Mouse (Mus musculus) adrenal gland, adult (tissue): ENCODE measurements around the gene Lrpap1.

Source experiments
- DNase-seq, 2 experiments: peaks; one replicate each; pipeline ENCODE4 v3.0.0; 2022 to 2023; ENCODE audit warnings: low spot score in 1 of 2; ENCODE audit not compliant: inconsistent age in 2 of 2

The Lrpap1 gene

GRCm38 (mm10) chr5:35129208-35129607 is 23.6 kb upstream of the Lrpap1 start:
- no peak for DNase-seq

GRCm38 (mm10) chr5:35120024-35120423 is 14.5 kb upstream of the Lrpap1 start:
- no peak for DNase-seq

DNA sequence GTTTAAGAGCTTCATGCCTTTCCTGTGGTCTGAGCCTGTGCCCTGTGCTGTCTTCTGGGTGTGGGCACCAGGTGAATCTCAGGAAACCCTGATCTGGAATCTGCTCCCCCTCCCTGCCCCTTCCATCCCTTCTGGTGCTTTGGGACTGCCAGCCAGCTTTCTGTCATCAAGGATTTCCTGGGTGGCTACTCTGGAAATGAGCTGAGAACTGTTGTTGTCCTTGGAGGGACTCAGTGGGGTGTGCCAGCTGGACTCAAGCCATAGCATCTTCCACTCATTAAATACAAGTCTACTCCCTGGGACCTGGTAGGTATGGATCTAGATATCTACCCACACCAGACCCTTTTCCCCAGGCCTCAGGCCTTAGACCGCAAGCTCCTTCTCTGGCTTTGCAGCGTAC is 12.9 kb upstream of the Lrpap1 start:
- DNase-seq, result peak; percentile 39 to 75

GRCm38 (mm10) chr5:35117633-35118032 is 12.1 kb upstream of the Lrpap1 start:
- no peak for DNase-seq

- DNase-seq, result no peak
Measured at GRCm38 (mm10) chr5:35116002-35116401, 10.4 kb upstream of the Lrpap1 start.

DNA sequence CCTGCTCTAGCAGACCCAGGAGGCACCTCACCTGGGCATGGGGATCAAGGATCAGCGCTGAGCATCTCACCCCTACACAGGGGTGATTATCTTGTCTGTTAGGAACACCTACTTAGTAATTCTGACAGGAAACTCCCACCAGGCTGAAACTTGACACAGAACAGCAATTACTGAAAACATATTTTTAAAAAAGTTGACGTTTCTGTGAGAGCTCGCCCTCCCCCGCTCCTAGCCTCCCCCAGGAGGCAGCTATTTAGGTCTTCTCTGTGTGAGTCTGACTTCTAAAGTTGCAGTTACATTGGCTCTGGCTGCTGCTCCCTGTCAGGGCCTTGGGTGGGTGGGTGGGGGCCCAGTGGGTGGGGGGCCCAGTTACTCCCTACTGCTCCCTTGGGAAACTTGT is 6.9 kb upstream of the Lrpap1 start:
- DNase-seq, result no peak

- DNase-seq, result no peak
Measured at GRCm38 (mm10) chr5:35105922-35106298, 344 bp upstream of the Lrpap1 start.

- no peak for DNase-seq
Measured at GRCm38 (mm10) chr5:35104183-35104959, 1.2 kb downstream of the Lrpap1 start.

- no peak for DNase-seq
Measured at GRCm38 (mm10) chr5:35103528-35103927, 2.0 kb downstream of the Lrpap1 start.

DNA sequence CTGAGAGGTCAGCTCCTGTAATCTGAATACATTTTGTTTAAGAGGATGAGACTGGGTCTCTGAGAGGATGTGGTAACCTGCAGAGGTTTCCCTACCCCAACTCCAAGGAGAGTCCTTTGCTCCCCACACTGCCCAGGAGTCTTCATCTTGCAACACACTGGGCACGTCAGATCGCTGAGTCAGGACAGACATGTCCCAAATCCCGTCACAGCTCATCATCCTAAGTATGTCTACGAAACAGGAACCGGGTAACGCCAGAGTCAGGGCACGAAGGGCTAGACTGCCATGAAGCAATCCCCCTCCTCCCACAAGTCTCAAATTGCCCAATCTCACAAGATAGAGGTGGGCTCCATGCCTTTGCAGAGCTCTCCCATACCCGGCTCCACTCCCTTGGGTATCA is 2.5 kb downstream of the Lrpap1 start:
- DNase-seq, result no peak

- DNase-seq, result no peak
Measured at GRCm38 (mm10) chr5:35091636-35092035, 13.9 kb downstream of the Lrpap1 start.

DNA sequence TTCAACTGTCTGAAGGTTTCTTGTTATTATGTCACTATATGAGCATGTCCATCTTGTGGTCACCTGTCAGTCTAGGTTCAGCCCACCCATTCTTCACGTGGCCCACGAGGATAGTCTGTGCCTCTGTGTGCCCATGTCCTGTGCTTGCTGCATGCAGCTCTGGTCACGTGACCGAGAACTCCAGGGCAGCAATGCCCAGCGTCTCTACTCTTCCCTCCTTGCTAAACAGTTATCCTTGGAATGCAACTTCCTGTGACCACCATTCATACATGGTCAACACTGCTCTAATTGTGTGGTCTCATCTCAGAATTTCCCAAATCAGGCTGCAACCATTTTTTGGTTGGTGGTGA is 16.0 kb downstream of the Lrpap1 start:
- no peak for DNase-seq

DNA sequence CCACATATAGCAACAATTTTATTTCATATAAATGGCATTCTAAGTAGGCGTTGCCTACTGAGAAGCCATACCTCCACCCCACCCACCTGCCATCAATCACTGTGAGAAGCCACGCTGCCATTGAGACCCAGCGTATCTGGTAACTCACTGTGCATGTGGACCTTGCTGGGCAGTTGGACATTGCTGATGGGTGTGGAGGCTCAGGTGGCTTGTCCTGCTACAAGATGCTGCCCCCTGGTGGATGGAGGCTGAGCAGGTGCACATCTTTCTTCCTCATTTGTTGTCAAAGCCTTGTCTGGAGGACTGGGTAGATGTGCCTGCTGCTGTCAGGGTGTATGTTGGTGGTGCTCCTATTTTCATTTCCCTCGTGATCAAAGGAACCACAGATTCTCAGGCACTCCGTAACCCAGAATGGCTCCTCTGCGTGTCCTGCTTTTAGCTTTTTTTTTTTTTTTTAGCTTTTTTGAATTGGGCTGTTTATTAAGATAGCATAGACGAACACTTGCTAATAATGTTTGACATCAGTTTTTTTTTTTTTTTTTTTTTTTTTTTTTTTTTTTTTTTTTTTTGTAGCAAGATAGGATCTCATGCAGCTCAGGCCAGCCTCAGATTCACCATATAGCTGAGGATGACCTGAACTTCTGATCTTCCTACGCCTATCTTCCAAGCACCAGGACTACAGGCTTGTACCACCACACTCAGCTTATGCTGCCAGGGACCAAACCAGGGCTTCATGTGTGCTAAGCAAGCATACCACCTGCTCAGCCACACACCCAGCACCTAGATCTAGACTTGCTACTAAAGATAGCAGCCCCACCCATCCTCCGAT is 16.6 kb downstream of the Lrpap1 start:
- DNase-seq, result peak; percentile 85 to 95

DNA sequence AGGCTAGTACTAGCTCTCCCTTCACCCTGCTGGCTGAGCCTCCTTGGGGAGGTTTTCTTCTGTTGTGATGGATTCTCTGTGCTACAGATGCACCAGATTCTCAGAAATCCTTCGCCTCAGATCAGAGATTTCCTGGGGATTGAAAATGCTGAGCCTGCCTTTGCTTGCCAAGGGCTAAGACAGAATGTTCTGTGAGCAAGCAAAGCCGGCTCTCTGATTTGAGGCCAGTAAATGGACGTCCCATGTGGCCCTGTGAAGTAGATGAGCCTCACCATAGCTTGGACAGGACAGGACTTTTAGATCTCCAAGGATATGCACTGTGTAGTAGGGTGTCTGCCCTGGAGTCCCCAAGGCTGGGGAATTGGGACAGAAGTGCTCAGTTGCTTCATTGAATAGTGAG is 20.7 kb downstream of the Lrpap1 start:
- DNase-seq, result no peak

GRCm38 (mm10) chr5:35079101-35079500 is 26.5 kb downstream of the Lrpap1 start:
- peak in 1 of 2 experiments; percentile 67 for DNase-seq

DNA sequence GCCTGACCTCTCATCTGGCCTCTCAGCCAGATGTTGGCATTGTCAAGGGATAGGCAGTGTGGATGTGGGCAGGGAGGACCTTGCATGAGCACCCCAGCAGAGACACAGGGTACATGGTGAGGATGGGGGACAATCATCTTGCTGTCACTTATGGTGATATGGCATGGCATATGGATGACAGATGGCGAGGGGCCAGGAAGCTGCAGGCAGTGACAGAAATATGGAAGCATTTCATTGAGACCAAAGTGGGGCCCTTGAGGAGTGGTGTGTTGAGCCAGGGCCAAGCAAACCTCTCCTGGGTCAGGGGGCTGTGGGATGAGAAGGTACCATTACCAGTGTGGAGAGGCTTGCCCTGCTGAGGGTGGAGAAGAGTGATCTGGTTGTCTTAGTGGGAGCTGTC is 29.2 kb downstream of the Lrpap1 start:
- DNase-seq, result no peak

- DNase-seq, result peak; percentile 93
Measured at GRCm38 (mm10) chr5:35073992-35074391, 31.6 kb downstream of the Lrpap1 start.

- no peak for DNase-seq
Measured at GRCm38 (mm10) chr5:35073235-35073634, 32.3 kb downstream of the Lrpap1 start.

- peak; percentile 51 to 71 for DNase-seq
Measured at GRCm38 (mm10) chr5:35071855-35072254, 33.7 kb downstream of the Lrpap1 start.

- peak in 1 of 2 experiments; percentile 54 for DNase-seq
Measured at GRCm38 (mm10) chr5:35070953-35071352, 34.6 kb downstream of the Lrpap1 start.

- peak; percentile 80 to 88 for DNase-seq
Measured at GRCm38 (mm10) chr5:35070314-35070713, 35.3 kb downstream of the Lrpap1 start.

- DNase-seq, result peak; percentile 48 to 72
Measured at GRCm38 (mm10) chr5:35069841-35070240, 35.7 kb downstream of the Lrpap1 start.
